Mouse (Mus musculus): ENCODE data around the gene Ints3.

Ints3 gene

GRCm38 (mm10) chr3:90389511-90390490 lies 43.6 kb downstream of the Ints3 start, which contains the start of gene Slc27a3:
Gene Slc27a3, minus strand, starts transcription at chr3:90389938.
- peak in 1 of 2 experiments; percentile 43 for DNase-seq

GRCm38 (mm10) chr3:90388726-90389510 lies 44.5 kb downstream of the Ints3 start:
- peak in 1 of 2 experiments; percentile 25 for DNase-seq

- no peak for DNase-seq
Measured at GRCm38 (mm10) chr3:90388192-90388591, 45.2 kb downstream of the Ints3 start.

DNA sequence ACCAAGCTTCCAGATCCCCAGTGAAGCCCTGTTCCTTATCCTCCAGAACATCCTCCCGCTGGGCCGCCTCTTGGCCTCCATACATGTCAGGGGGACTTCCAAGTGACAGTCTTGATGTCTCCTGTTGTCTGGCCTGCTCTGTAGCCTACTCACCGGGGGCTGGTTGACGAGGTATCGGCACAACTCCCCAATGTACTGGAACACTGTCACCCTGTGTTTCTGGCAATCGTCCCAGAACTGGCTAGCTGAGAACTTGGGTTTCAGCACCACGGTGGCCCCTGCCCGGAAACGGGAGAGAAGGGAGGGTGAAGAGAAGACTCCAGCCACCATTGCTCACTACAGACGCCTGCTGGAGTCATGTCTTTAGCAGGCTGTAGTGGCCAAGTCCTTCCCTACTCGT lies 45.9 kb downstream of the Ints3 start:
- no peak for DNase-seq

DNA sequence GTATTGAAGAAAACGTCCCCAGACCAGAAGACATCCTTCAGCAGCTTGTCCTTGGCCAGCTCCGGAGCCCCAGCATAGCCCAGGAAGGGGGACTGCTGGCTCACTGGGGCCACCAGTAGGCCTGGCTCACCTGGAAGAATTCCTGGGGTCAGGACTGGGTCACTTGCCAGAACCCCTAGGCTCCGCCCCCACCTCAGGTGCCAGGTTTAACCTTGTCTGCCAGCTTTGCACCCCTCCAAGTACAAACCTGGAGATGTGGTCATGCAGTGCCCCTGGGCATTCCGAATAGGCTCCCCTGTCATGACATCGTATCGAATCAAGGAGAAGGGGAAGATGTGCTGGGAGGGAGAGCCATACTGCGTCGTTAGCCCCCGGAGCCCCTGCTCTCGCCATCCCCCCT lies 46.6 kb downstream of the Ints3 start:
- no peak for DNase-seq

GRCm38 (mm10) chr3:90384851-90385375 lies 48.5 kb downstream of the Ints3 start:
- no peak for DNase-seq

GRCm38 (mm10) chr3:90383690-90384089 lies 49.7 kb downstream of the Ints3 start:
- DNase-seq, result no peak

DNA sequence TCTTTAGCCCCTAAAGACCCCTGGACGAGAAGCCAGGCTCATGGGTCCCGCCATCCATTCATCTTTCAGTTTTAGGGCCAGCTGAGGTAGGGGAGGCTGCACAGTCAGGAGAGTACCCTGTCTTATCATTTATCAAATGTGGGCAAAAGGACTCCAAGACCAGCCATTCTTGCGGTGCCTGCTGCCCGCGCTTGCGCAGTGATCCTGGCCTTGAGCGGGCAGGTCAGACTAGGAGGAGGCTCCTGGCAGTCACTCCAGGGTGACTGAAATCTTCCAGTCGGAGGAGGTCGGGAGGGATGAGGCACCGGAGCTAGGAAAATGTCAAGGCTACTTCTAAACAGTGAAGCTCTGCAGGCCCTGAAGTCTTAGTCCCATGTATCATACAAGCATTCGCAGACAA lies 51.7 kb downstream of the Ints3 start:
- no peak for DNase-seq

GRCm38 (mm10) chr3:90378496-90378895 lies 54.9 kb downstream of the Ints3 start:
- DNase-seq, result no peak

GRCm38 (mm10) chr3:90376247-90376585 lies 57.2 kb downstream of the Ints3 start:
- no peak for DNase-seq

DNA sequence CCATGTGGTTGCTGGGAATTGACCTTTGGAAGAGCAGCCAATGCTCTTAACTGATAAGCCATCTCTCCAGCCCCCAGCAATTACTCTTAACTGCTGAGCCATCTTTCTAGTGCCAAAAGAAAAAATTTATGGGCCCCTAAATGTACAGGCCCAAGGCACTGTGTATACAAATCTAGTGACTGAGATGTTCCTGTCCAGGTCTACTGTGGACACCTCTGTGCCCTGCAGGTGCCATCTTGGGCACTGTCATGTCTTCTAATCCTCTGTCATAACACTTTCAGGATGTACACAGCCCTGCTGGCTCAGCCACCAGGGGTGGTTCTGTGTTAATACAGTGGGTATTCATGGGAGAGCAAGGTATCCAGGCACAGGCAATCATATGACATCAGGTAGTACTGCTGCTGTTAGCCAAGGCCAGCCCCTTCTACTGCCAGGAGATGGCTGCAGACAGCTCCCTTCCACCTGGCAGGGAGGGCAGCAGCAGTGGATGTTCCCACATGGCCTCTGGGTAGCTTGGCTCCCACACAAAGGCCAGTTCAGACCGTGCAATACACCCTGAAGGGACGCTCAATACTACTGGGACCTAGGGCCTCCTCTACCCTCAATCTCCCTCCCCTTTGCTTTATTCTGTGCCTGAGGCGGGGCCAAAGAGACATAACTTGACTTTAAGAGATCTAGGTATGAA lies 57.7 kb downstream of the Ints3 start:
- DNase-seq, result no peak

- no peak for DNase-seq
Measured at GRCm38 (mm10) chr3:90374368-90374767, 59.1 kb downstream of the Ints3 start.

- DNase-seq, result peak; percentile 89
Measured at GRCm38 (mm10) chr3:90373432-90374028, 59.9 kb downstream of the Ints3 start.

- DNase-seq, result no peak
Measured at GRCm38 (mm10) chr3:90372817-90373216, 60.6 kb downstream of the Ints3 start.

DNA sequence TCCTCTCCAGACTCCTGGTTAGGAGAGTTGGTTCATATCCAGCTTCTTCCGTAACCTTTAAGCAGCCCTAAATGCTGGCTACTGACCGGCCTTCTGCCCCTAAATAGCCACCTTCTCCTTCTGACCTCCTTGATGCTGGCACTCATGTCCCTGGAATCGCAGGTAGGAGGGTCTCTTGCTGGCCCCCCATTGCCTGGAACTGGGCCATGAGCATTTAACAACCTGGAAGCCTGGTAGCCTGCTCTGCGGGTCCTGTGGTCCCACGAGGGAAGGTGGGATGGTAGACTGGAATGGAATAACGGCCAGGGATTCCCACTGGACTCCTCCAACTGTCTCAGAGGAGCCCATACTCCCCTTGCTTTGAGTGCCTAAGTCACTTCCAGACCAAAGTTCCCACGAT lies 61.6 kb downstream of the Ints3 start:
- DNase-seq, result no peak

- DNase-seq, result no peak
Measured at GRCm38 (mm10) chr3:90369041-90369440, 64.4 kb downstream of the Ints3 start.

- DNase-seq, result no peak
Measured at GRCm38 (mm10) chr3:90367001-90367632, 66.3 kb downstream of the Ints3 start.

GRCm38 (mm10) chr3:90362346-90362745 lies 71.1 kb downstream of the Ints3 start:
- DNase-seq, result no peak

DNA sequence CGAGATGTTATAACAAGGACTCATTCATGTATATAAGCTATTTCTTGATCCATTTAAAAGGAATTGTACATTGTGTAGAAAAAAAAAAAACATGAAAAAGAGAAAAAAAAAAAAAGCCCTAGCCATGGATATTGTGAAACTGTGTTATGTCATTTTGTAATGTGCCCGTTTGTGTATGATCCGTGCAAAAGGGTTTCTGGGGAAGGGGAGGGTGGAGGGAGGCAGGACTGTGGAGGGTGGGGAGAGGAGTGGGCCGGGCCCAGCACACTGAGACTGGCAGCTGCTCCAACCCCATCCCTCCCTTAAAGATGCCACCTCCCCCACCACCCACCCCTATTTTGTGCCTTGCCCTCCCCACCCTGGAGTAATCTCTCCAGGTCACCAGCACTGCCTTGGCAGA lies 71.9 kb downstream of the Ints3 start:
- no peak for DNase-seq

DNA sequence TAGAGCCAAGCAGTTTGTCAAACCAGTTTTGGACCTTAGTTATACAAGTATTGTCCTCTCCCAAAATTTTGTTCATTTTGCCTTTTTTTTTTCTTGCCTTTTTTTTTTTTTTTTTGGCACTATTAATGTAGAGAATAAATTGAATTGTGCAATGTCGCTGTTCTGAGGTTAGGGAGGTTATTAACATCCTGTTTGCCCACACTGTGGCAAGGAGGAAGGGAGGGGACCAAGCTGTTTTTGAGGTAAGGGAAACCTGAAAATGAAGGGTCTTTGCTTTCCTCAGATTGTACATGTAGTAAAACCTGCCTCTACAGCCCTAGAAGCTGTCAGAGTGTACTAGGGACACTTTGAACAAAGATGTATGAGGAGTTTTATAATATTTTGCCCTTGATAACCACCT lies 74.2 kb downstream of the Ints3 start:
- DNase-seq, result no peak

- no peak for DNase-seq
Measured at GRCm38 (mm10) chr3:90357959-90358358, 75.5 kb downstream of the Ints3 start.

- DNase-seq, result no peak
Measured at GRCm38 (mm10) chr3:90347847-90348246, 85.6 kb downstream of the Ints3 start.
